Mouse (Mus musculus) embryonic facial prominence, embryonic 15.5 days (tissue): ENCODE results near the gene Sdccag8. TPM values are rescaled to one million over a fixed set of nuclear protein-coding genes. Genes with fewer than 3 reads are reported as not detected.

ENCODE experiments used
- ATAC-seq: fragments of 200-750 bp; cut with Nextera tagmentation; 2 replicates; pipeline ENCODE4 v1.8.0; 2017; ENCODE audit warnings: low read depth, moderate TSS enrichment; ENCODE audit not compliant: insufficient number of reproducible peaks, low FRiP score, low TSS enrichment
- H3K27ac ChIP-seq: fragments of 300-500 bp; sonication (generic); replicated peaks from 2 replicates; pipeline ENCODE4 v1.5.1; 2015; ENCODE audit warnings: mild to moderate bottlenecking, inconsistent platforms
- H3K27me3 ChIP-seq: fragments of 300-500 bp; sonication (generic); 2 replicates; pipeline ENCODE4 v1.6.1; 2015; ENCODE audit warnings: inconsistent platforms
- H3K36me3 ChIP-seq: fragments of 300-500 bp; sonication (generic); 2 replicates; pipeline ENCODE4 v1.6.1; 2015; ENCODE audit warnings: mild to moderate bottlenecking, inconsistent platforms
- H3K4me1 ChIP-seq: fragments of 300-500 bp; sonication (generic); 2 replicates; pipeline ENCODE4 v1.6.1; 2015; ENCODE audit warnings: inconsistent platforms
- H3K4me2 ChIP-seq: fragments of 300-500 bp; sonication (generic); replicated peaks from 2 replicates; pipeline ENCODE4 v1.6.1; 2015; ENCODE audit warnings: mild to moderate bottlenecking, inconsistent platforms
- H3K4me3 ChIP-seq: fragments of 300-500 bp; sonication (generic); replicated peaks from 2 replicates; pipeline ENCODE4 v1.5.1; 2015; ENCODE audit warnings: mild to moderate bottlenecking, inconsistent platforms
- H3K9ac ChIP-seq: fragments of 300-500 bp; sonication (generic); 2 replicates; pipeline ENCODE4 v1.6.1; 2015; ENCODE audit warnings: inconsistent platforms
- H3K9me3 ChIP-seq: fragments of 300-500 bp; sonication (generic); replicated peaks from 2 replicates; pipeline ENCODE4 v1.6.1; 2016; ENCODE audit warnings: inconsistent platforms
- WGBS: fragments of 180-500 bp; shearing (Covaris S2); methylation state at CpG from one replicate; pipeline ENCODE4 v1.1.7; 2015; 5-methylcytosine and 5-hydroxymethylcytosine counted together
- polyA plus RNA-seq: library from polyadenylated mRNA; unstranded; fragments of >200 nt; fragmentation: Nextera tagmentation; extraction: Ambion mirVana; gene quantifications from 2 replicates; pipeline ENCODE4 v1.2.1, GENCODE M21; 2015

The Sdccag8 gene
- polyA plus RNA-seq, 1 experiment from 2014 or later: 21.4 TPM

DNA sequence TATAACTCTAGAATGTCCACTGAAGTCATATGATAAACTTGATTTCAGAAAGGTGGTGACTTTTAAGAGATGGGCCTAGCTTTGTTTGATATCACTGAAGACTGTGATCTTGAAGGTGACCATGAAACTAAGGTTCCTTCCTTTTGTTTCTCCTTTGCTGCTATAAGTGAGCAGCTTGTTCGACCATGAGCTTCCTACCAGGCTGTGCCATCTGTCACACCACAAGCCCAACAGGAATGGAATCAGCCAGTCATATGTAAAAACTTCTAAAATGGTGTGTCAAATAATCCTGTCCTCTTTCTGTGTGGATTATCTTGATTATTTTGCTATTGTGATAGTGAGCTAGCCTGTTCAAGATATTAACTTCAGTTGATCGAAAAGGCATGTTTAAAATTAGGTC, 221.0 kb downstream of the Sdccag8 start:
- H3K27me3 ChIP-seq: no peaks in the 10 kb centered on the region
- H3K36me3 ChIP-seq: no peaks in the 10 kb centered on the region
- no peaks in the 10 kb centered on the region for H3K9me3 ChIP-seq
- no peak overlapping the region for H3K4me2 ChIP-seq
- WGBS: 94% methylated on average over 2 of the region's 2 CpGs
- no peak overlapping the region for H3K27ac ChIP-seq
- H3K4me1 ChIP-seq: no peaks in the 10 kb centered on the region
- no peak overlapping the region for H3K9ac ChIP-seq
- no peak for ATAC-seq
- H3K4me3 ChIP-seq: no peak overlapping the region

DNA sequence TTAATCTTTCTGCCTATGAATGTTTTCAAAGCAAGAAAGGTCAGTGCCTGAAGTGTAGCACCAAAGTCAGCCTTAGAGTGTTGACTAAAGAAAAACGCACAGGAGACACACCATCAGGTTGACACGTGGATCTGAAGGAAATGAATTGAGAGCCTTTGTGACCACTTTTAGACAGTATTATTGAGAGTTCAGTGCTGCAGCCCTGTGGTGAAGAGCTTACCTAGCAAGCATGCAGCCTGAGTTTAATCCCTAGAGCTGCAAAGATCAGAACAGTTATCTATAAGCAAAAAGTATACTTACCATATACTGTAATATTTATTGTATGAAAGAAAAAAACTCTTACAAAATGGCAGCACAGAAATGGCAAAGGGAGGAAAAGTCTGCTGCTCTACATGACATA, 223.9 kb downstream of the Sdccag8 start:
- Histone ChIP-seq H3K4me3 (no peak overlapping the region), H3K27me3 (no peaks in the 10 kb centered on the region), H3K9me3 (no peaks in the 10 kb centered on the region), H3K4me2 (no peak overlapping the region), H3K36me3 (no peaks in the 10 kb centered on the region), H3K4me1 (no peaks in the 10 kb centered on the region), H3K27ac (no peak overlapping the region), H3K9ac (no peak overlapping the region)
- ATAC-seq: no peak
- 48% methylated on average over 2 of the region's 2 CpGs for WGBS

DNA sequence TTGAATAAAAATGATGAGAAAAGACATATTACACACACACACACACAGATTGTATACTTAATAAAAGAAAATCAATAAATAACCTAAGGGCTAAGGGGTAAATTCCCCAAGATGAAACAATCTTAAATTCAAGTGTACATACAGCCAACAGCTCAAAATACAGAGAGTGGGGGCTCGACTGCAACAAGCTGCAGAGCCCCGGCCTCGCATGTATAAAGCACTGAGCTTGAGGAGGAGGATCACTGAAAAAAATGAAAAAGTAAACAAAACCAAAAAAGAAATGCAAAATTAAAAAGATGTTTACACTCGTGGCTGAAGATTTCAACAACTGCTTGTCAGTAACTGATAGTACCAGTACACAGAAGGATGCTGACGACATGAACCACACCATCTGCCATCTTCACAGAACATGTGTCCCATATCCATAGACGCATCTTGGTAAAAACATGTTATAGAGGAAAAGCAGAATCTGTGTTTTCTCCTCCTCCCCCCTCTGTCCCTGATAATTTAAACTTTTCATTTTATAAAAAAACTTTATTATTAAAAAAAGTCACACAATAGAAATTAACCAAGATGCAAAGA, 224.7 kb downstream of the Sdccag8 start:
- H3K27ac ChIP-seq: no peak overlapping the region
- no peaks in the 10 kb centered on the region for H3K36me3 ChIP-seq
- no peak for ATAC-seq
- 61% methylated on average over 6 of the region's 6 CpGs for WGBS
- H3K4me3 ChIP-seq: no peak overlapping the region
- H3K27me3 ChIP-seq: no peaks in the 10 kb centered on the region
- H3K4me1 ChIP-seq: no peaks in the 10 kb centered on the region
- H3K9ac ChIP-seq: no peak overlapping the region
- no peak overlapping the region for H3K4me2 ChIP-seq
- H3K9me3 ChIP-seq: no peaks in the 10 kb centered on the region

DNA sequence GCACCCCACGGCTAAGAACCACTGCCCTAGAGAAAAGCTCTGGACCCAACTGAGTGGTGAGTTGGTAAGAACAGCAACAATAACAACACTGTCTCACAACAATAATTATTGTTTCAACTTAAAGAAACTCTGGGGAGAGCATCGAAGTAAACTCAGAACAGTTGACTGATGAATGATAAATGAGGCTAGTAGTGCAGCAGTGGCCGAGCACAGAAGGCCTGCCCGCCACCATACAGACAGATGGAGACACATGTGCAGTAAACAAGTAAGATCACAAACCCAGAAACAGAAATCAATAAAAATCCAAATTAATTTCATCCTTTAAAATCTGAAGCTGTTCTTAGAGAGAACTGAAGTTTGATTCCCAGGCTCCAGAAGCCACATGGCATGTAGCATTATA, 225.6 kb downstream of the Sdccag8 start:
- WGBS: 44% methylated on average over 4 of the region's 4 CpGs
- Histone ChIP-seq H3K36me3 (no peaks in the 10 kb centered on the region), H3K27ac (no peak overlapping the region), H3K27me3 (no peaks in the 10 kb centered on the region), H3K4me2 (no peak overlapping the region), H3K4me3 (no peak overlapping the region), H3K9me3 (no peaks in the 10 kb centered on the region), H3K9ac (no peak overlapping the region), H3K4me1 (no peaks in the 10 kb centered on the region)
- ATAC-seq: no peak

DNA sequence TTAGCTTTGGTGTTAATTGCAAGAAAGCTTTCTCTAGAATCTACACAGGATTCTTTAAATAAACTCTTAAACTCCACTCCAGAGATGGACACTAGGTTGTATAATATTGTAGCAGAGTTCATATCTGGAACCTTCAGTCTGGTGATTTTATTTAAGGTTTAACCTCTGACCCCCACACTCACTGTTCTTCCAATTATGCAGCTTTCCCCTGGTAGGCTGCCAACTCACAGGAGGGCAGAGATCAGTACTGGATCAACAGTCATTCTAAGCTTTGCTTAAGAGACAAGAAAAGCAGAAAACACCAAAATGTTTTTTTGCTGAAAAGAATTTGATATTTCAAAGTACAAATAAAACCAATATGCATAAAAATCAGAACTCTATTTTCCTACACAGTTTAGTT, 231.4 kb downstream of the Sdccag8 start:
- Histone ChIP-seq H3K9ac (no peak overlapping the region), H3K4me1 (no peaks in the 10 kb centered on the region), H3K36me3 (no peaks in the 10 kb centered on the region), H3K4me3 (no peak overlapping the region), H3K27ac (no peak overlapping the region), H3K9me3 (no peaks in the 10 kb centered on the region), H3K27me3 (no peaks in the 10 kb centered on the region), H3K4me2 (no peak overlapping the region)
- no peak for ATAC-seq

DNA sequence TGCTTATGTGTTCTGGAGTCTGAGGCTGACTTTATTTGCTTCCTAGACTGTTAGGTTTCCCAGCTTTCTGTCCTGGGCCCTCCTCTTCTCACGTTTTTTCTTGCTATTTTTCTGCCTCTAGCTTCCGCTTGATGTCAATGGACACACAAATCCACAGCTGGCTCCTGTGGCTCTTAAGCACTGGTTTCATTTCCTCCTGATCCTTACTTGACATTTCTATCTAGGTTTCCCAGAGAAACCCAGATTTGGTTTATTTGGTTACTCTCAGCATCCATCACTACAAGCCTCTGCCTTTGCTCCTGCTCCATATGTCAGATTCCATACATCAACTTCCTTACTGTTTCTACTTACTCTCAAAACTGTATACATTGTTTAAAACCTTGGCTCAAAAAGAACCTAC, 232.5 kb downstream of the Sdccag8 start:
- Histone ChIP-seq H3K4me3 (no peak overlapping the region), H3K9me3 (no peaks in the 10 kb centered on the region), H3K27ac (no peak overlapping the region), H3K36me3 (no peaks in the 10 kb centered on the region), H3K9ac (no peak overlapping the region), H3K4me1 (no peaks in the 10 kb centered on the region), H3K27me3 (no peaks in the 10 kb centered on the region), H3K4me2 (no peak overlapping the region)
- 79% methylated on average over 2 of the region's 2 CpGs for WGBS
- ATAC-seq: no peak

DNA sequence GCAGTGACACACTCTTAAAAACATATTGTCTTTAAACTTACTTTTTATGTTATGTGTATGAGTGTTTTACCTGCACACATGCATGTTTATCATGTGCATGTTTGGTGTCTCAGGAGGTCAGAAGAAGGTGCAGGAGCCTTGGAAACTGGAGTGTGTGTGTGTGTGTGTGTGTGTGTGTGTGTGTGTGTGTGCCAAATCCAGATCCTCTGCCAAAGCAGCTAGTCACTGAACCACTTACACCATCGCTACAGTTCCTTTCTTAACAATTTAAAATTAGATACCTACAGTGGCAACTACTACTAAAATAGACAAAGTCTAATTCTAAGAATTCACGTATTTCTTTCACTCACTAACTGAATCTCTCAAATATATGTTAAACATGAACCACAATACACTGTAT, 234.3 kb downstream of the Sdccag8 start:
- H3K4me1 ChIP-seq: no peaks in the 10 kb centered on the region
- H3K9ac ChIP-seq: no peak overlapping the region
- H3K4me3 ChIP-seq: no peak overlapping the region
- no peak for ATAC-seq
- no peaks in the 10 kb centered on the region for H3K9me3 ChIP-seq
- WGBS: 76% methylated on average over 2 of the region's 2 CpGs
- no peak overlapping the region for H3K27ac ChIP-seq
- no peaks in the 10 kb centered on the region for H3K36me3 ChIP-seq
- H3K27me3 ChIP-seq: no peaks in the 10 kb centered on the region
- no peak overlapping the region for H3K4me2 ChIP-seq

DNA sequence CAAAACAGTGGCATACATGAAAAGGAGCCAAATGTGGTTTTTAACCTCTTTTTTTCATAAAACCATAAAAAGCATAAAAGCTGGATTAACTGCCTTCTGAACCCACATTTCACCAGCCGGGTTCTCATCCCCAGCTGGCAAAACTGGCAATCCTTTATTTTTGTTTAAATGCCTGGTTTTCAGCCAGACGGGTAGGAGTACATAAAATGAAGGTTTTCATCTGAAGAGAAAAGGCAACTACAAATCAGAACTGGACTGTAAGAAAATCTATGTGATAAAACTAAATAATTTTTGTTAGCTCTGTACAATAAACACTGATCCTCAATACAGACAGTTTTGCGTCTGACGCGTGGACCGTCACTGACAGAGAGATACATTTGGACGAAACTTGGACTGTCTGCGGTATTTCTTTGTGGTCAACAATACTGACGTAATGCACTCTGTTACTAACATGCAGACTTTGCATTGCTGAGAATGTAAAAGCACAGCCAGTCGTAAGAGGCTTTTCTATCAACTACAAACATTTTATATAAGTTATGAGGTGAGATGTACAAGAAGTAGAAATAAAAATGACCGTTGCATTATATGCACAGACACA, 237.0 kb downstream of the Sdccag8 start:
- WGBS: 66% methylated on average over 11 of the region's 11 CpGs
- Histone ChIP-seq H3K9ac (no peak overlapping the region), H3K36me3 (no peaks in the 10 kb centered on the region), H3K9me3 (no peaks in the 10 kb centered on the region), H3K27ac (no peak overlapping the region), H3K4me3 (no peak overlapping the region), H3K4me2 (no peak overlapping the region), H3K4me1 (no peaks in the 10 kb centered on the region), H3K27me3 (no peaks in the 10 kb centered on the region)
- ATAC-seq: no peak

DNA sequence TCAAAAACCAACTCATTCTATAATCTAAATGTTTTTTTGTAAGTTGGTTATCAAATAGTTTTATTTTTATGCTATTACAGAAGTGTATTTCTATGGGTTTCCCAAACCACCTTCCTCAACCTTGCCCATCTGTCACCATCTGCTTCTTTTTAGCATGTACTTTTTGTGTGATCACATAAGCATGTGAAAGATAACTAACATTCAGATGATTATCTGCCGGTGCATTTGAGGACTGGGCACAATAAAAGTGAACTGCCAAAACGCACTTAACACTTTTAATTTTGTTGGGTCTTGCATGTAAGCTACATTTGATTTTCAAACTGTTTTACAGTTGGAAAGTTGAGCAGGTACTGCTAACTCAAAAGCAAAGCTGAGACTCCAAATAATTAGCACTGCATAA, 240.4 kb downstream of the Sdccag8 start:
- Histone ChIP-seq H3K4me3 (no peak overlapping the region), H3K27ac (no peak overlapping the region), H3K36me3 (no peaks in the 10 kb centered on the region), H3K27me3 (no peaks in the 10 kb centered on the region), H3K4me1 (no peaks in the 10 kb centered on the region), H3K9me3 (no peaks in the 10 kb centered on the region), H3K9ac (no peak overlapping the region), H3K4me2 (no peak overlapping the region)
- WGBS: 66% methylated on average over 2 of the region's 2 CpGs
- no peak for ATAC-seq

DNA sequence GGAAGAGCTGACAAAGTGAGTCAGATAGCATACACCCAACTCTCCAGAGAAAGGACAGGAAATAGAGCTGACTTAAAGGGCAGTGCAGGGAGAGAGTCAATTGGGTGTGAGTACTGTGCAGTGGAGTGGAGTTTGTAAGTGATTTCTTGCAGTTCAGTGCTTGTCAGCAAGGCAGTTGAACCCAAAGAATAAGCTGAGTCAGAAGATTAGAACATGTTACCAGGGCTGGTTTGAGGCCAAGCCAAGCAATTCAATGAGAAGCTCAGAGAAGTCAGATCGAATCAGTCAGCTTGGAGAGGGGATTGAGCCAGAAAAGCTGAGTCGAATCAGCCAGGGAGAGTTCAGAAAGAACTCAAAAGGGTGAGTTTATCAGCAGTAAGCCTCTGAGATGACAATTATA, 247.3 kb downstream of the Sdccag8 start:
- ATAC-seq: no peak
- H3K27me3 ChIP-seq: no peaks in the 10 kb centered on the region
- H3K4me3 ChIP-seq: no peak overlapping the region
- H3K27ac ChIP-seq: no peak overlapping the region
- no peaks in the 10 kb centered on the region for H3K36me3 ChIP-seq
- H3K4me2 ChIP-seq: no peak overlapping the region
- WGBS: 82% methylated on average over 2 of the region's 2 CpGs
- H3K9me3 ChIP-seq: no peaks in the 10 kb centered on the region
- no peak overlapping the region for H3K9ac ChIP-seq
- no peaks in the 10 kb centered on the region for H3K4me1 ChIP-seq

DNA sequence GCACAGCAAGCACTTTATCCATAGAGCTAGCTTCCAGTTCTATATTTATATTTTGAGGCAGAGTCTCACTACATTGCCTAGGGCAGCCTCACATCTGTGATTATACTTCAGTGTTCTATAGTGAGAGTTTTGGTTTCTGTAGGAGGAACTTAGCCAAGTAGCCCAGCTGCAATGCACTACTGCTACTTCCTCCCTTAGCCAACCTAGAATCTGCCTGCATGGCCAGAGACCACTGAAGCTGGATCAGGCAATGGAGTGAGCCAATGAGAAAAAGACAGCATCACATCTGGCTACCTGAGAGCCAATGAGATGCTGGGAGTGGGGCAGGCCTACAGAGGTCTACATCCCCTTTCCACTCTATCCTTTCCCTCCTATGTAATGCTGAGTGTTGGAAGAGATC, 251.3 kb downstream of the Sdccag8 start:
- Histone ChIP-seq H3K27ac (no peak overlapping the region), H3K27me3 (no peaks in the 10 kb centered on the region), H3K9ac (no peak overlapping the region), H3K9me3 (no peaks in the 10 kb centered on the region), H3K4me2 (no peak overlapping the region), H3K36me3 (no peaks in the 10 kb centered on the region), H3K4me3 (no peak overlapping the region), H3K4me1 (no peaks in the 10 kb centered on the region)
- ATAC-seq: no peak

DNA sequence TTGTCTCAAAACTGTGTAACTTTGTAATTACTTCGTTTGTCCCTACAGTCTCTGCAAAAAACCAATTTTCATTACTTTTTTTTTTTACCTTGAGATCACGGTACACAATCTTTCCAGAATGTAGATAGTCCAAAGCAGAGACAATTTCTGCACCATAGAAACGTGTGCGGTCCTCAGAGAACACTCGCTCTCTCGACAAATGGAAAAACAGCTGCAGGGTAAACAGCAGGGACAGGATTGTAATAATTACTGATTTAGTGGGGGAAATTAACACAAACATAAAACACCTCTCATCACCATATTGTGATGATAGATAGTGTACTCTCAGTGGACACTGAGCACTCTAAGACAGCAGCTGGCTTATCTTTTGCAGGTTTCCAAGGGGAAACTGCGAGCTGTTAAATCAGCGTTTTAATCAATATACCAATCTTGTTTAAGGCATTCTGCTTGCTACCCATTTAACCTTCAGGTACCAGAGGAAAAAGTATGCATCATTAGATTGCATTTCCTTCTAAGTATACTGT, 252.7 kb downstream of the Sdccag8 start:
- H3K4me2 ChIP-seq: no peak overlapping the region
- no peaks in the 10 kb centered on the region for H3K4me1 ChIP-seq
- H3K9ac ChIP-seq: no peak overlapping the region
- WGBS: 78% methylated on average over 8 of the region's 8 CpGs
- H3K36me3 ChIP-seq: no peaks in the 10 kb centered on the region
- no peaks in the 10 kb centered on the region for H3K27me3 ChIP-seq
- H3K9me3 ChIP-seq: no peaks in the 10 kb centered on the region
- H3K27ac ChIP-seq: no peak overlapping the region
- ATAC-seq: no peak
- H3K4me3 ChIP-seq: no peak overlapping the region
